Mouse (Mus musculus) spleen, adult 2 months (tissue): ENCODE measurements around the gene Olfr419.

ENCODE experiments used
- CTCF ChIP-seq: fragments of 200-500 bp; IDR thresholded peaks from 2 replicates; pipeline ENCODE4 v1.5.1; 2011; ENCODE audit warnings: mild to moderate bottlenecking, inconsistent platforms; ENCODE audit not compliant: insufficient read depth, insufficient read length, insufficient replicate concordance; ENCODE audit errors: extremely low read depth
- POLR2A ChIP-seq: fragments of 200-500 bp; IDR thresholded peaks from 2 replicates; pipeline ENCODE4 v1.6.1; 2011; ENCODE audit warnings: low read depth, low read length, inconsistent platforms

GRCm38 (mm10) chr1:174247170-174247569 is 4.7 kb downstream of the Olfr419 start:
- TF ChIP-seq POLR2A (no peak), CTCF (no peak)
